Mouse (Mus musculus): ENCODE data around the gene Kctd15. TPM values are rescaled to one million over a fixed set of nuclear protein-coding genes. Genes with fewer than 3 reads are reported as not detected.
A peak's percentile ranks its signal among the peaks of the same experiment; 100 is the strongest.

Gene Kctd15
- total and polyA plus RNA-seq, 2 experiments, result 2.5 to 10.7 TPM

DNA sequence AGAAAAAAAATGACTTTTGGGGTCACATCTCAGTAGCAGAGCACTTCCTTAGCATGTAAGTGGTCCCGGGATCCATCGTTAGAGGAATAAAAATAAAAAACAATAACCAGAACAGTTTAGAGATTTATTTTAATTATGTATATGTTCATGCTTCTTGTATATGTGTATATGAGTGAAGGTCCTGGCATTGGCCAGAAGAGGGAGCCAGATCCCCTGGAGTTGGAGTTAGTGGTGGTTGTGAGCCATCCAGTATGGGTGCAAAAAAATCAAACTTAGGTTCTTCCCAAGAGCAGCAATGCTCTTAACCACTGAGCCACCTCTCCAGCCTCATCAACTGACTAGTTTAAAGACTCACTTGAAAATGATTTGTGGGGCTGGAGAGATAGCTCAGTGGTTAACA is 40.3 kb downstream of the Kctd15 start:
- TF ChIP-seq POLR2A (IDR thresholded peaks at IDR 0.05; ENCODE audit: extremely low read depth, insufficient read depth, low read length), result no peak
- peak; percentile 59; the same call in 1 of the 2 replicates for TF ChIP-seq CTCF (IDR thresholded peaks at IDR 0.05; ENCODE audit: low read depth, low read length)
- no peak overlapping the region for H3K27ac ChIP-seq (replicated peaks; ENCODE audit: insufficient read depth, low read depth, low read length)
- no peaks in the 10 kb centered on the region for H3K27me3 ChIP-seq (ENCODE audit: control insufficient read depth, insufficient read depth, low read length)
- H3K4me3 ChIP-seq (ENCODE audit: insufficient read depth, low read depth, low read length), result no peak overlapping the region
- 85% methylated on average over 2 of the region's 2 CpGs for WGBS
- no peaks in the 10 kb centered on the region for H3K36me3 ChIP-seq (ENCODE audit: control insufficient read depth, insufficient read depth, low read length)
- no peaks in the 10 kb centered on the region for H3K79me2 ChIP-seq (ENCODE audit: control insufficient read depth, insufficient read depth, low read length)
- no peak overlapping the region for H3K9ac ChIP-seq (ENCODE audit: low read depth, low read length)
- no peaks in the 10 kb centered on the region for H3K4me1 ChIP-seq (ENCODE audit: control insufficient read depth, insufficient read depth, low read length)
- peak; percentile 56 for DNase-seq (ENCODE audit: extremely low read depth, low read depth, low spot score)

DNA sequence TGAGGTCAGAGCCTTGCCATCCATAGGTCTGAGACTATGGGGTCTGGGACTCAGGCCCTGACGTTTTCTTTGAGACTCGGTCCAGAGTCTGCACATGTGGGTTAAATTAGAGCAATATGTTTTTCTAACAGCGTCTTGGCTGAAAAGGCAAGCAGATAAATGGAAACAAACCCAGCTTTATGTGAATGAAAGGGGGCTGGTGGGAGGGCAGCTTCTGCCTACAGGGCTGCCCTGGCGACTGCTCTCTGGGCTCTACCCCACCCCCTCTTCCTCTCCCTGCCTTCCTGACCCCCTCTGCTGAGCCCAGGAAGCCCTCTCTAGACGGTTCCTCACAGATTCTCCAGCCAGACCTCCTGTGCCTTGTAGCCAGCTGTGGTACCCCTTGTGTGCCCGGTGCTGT is 46.1 kb downstream of the Kctd15 start:
- Histone ChIP-seq H3K4me1 (ENCODE audit: control insufficient read depth, insufficient read depth, low read length) (no peaks in the 10 kb centered on the region), H3K27ac (replicated peaks; ENCODE audit: insufficient read depth, low read depth, low read length) (no peak overlapping the region), H3K9ac (ENCODE audit: low read depth, low read length) (no peak overlapping the region), H3K36me3 (ENCODE audit: control insufficient read depth, insufficient read depth, low read length) (no peaks in the 10 kb centered on the region), H3K4me3 (ENCODE audit: insufficient read depth, low read depth, low read length) (no peak overlapping the region), H3K79me2 (ENCODE audit: control insufficient read depth, insufficient read depth, low read length) (no peaks in the 10 kb centered on the region), H3K27me3 (ENCODE audit: control insufficient read depth, insufficient read depth, low read length) (peaks cover 3% of the 10 kb centered on the region; the same call in 1 of the 2 replicates)
- 70% methylated on average over 6 of the region's 6 CpGs for WGBS
- no peak for DNase-seq (ENCODE audit: extremely low read depth, low read depth, low spot score)
- TF ChIP-seq POLR2A (IDR thresholded peaks at IDR 0.05; ENCODE audit: extremely low read depth, insufficient read depth, low read length), result no peak
- TF ChIP-seq CTCF (IDR thresholded peaks at IDR 0.05; ENCODE audit: low read depth, low read length), result no peak

DNA sequence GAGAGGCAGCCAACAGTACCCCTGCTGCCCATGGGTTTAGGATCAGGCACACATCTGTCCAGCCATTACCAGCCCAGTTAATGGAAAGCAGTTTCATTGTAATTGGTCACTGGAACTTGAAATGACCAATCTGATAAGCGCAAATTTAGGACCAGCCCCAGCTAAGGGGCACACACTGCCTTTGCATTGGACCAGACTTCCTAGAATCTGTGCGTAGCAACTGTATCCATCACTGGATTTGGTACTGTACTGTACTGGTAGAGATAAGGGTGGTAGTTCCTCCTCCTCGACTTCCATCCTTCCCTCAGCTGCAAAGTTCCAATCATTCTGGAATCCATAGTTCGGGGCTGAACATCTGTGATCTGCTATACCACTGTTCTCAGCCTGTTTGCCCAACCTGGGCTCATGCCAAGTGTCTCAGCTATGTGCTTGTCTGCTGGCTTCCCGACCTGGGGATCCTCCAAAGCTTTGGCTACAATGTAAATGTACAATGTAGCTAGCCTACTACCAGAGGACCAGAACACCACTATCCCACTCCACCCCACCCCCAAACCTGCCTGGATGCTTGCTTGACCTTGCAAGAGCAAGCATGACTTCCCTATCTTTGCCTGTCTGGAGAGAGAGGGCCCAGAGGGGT is 49.1 kb downstream of the Kctd15 start:
- Histone ChIP-seq H3K79me2 (ENCODE audit: control insufficient read depth, insufficient read depth, low read length) (no peaks in the 10 kb centered on the region), H3K36me3 (ENCODE audit: control insufficient read depth, insufficient read depth, low read length) (no peaks in the 10 kb centered on the region), H3K27me3 (ENCODE audit: control insufficient read depth, insufficient read depth, low read length) (peaks cover 3% of the 10 kb centered on the region; the same call in 1 of the 2 replicates), H3K27ac (replicated peaks; ENCODE audit: insufficient read depth, low read depth, low read length) (no peak overlapping the region), H3K4me1 (ENCODE audit: control insufficient read depth, insufficient read depth, low read length) (no peaks in the 10 kb centered on the region), H3K9ac (ENCODE audit: low read depth, low read length) (no peak overlapping the region), H3K4me3 (ENCODE audit: insufficient read depth, low read depth, low read length) (no peak overlapping the region)
- no peak for TF ChIP-seq POLR2A (IDR thresholded peaks at IDR 0.05; ENCODE audit: extremely low read depth, insufficient read depth, low read length)
- TF ChIP-seq CTCF (IDR thresholded peaks at IDR 0.05; ENCODE audit: low read depth, low read length), result no peak
- WGBS, result 73% methylated on average over 5 of the region's 5 CpGs
- no peak for DNase-seq (ENCODE audit: extremely low read depth, low read depth, low spot score)

DNA sequence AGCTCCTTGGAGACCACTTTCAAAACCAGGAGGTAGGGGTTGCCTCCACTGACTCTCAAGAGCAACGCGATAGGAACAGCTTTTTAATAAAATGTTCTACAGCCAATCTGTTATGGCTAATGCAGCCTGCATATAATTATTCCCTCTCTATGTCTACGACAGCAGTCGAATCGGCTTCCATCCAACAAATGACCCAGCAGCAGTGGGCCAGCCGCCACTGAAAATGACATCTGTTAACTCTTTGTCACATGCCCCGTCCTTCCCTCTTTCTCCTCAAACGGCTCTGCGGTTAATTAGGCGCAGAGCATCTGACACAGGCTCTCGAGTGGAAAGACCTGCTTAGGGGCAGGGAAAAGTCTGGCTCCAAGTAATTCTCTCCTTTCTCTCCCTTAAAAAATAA is 49.8 kb downstream of the Kctd15 start:
- Histone ChIP-seq H3K4me3 (ENCODE audit: insufficient read depth, low read depth, low read length) (no peak overlapping the region), H3K9ac (ENCODE audit: low read depth, low read length) (no peak overlapping the region), H3K4me1 (ENCODE audit: control insufficient read depth, insufficient read depth, low read length) (no peaks in the 10 kb centered on the region), H3K36me3 (ENCODE audit: control insufficient read depth, insufficient read depth, low read length) (no peaks in the 10 kb centered on the region), H3K79me2 (ENCODE audit: control insufficient read depth, insufficient read depth, low read length) (no peaks in the 10 kb centered on the region), H3K27me3 (ENCODE audit: control insufficient read depth, insufficient read depth, low read length) (peaks cover 3% of the 10 kb centered on the region; the same call in 1 of the 2 replicates), H3K27ac (replicated peaks; ENCODE audit: insufficient read depth, low read depth, low read length) (no peak overlapping the region)
- WGBS, result 74% methylated on average over 11 of the region's 11 CpGs
- no peak for TF ChIP-seq POLR2A (IDR thresholded peaks at IDR 0.05; ENCODE audit: extremely low read depth, insufficient read depth, low read length)
- no peak for TF ChIP-seq CTCF (IDR thresholded peaks at IDR 0.05; ENCODE audit: low read depth, low read length)
- no peak for DNase-seq (ENCODE audit: extremely low read depth, low read depth, low spot score)

DNA sequence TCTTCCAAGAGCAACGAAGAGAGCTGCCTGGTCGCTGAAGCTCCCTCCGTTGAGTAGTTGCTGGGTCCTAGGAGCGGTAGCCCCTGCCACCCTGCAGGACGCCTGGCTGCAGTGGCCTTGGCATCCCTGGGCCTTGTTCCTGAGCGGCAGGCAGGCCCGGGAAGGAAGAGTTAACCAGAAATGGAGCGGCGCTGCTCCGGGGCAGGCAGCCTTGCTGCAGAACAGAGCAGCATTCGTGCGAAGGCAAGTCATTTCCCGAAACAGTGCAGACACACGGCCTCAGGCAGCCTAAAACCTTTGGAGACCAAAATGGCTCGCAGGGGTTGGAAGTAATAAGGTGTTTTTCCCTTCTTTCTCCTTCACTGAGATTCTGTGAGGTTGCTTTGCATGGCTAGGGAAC is 50.5 kb downstream of the Kctd15 start:
- Histone ChIP-seq H3K9ac (ENCODE audit: low read depth, low read length) (no peak overlapping the region), H3K79me2 (ENCODE audit: control insufficient read depth, insufficient read depth, low read length) (no peaks in the 10 kb centered on the region), H3K27me3 (ENCODE audit: control insufficient read depth, insufficient read depth, low read length) (peaks cover 3% of the 10 kb centered on the region; the same call in 1 of the 2 replicates), H3K4me1 (ENCODE audit: control insufficient read depth, insufficient read depth, low read length) (no peaks in the 10 kb centered on the region), H3K27ac (replicated peaks; ENCODE audit: insufficient read depth, low read depth, low read length) (no peak overlapping the region), H3K4me3 (ENCODE audit: insufficient read depth, low read depth, low read length) (no peak overlapping the region), H3K36me3 (ENCODE audit: control insufficient read depth, insufficient read depth, low read length) (no peaks in the 10 kb centered on the region)
- no peak for DNase-seq (ENCODE audit: extremely low read depth, low read depth, low spot score)
- WGBS, result 39% methylated on average over 15 of the region's 15 CpGs
- TF ChIP-seq CTCF (IDR thresholded peaks at IDR 0.05; ENCODE audit: low read depth, low read length) (no peak), POLR2A (IDR thresholded peaks at IDR 0.05; ENCODE audit: extremely low read depth, insufficient read depth, low read length) (no peak)

DNA sequence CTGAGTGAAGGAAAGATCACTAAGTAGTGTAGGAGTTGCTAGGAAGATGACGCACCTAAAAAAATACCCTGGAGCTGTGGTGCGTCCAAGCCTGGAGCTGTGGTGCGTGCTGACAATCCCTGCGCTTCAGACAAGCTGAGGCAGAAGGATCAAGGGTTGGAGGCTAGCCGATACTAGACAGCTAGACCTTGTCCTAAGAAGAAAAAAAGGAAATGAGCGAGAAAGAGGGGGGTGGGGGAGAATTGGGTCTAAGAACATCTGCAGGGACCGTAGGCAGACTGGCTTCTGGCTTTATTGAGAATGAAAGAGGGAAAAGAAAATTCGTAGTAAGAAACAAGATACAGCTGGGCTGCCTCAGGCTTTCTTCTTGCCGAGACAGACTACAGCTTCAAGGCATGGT is 58.0 kb downstream of the Kctd15 start:
- TF ChIP-seq POLR2A (IDR thresholded peaks at IDR 0.05; ENCODE audit: extremely low read depth, insufficient read depth, low read length), result no peak
- no peak for TF ChIP-seq CTCF (IDR thresholded peaks at IDR 0.05; ENCODE audit: low read depth, low read length)
- 77% methylated on average over 9 of the region's 9 CpGs for WGBS
- H3K79me2 ChIP-seq (ENCODE audit: control insufficient read depth, insufficient read depth, low read length), result no peaks in the 10 kb centered on the region

More for the DNA sequence above, 58.0 kb downstream of the Kctd15 start:
- DNase-seq (ENCODE audit: extremely low read depth, low read depth, low spot score), result no peak
- no peak overlapping the region for H3K4me3 ChIP-seq (ENCODE audit: insufficient read depth, low read depth, low read length)
- no peaks in the 10 kb centered on the region for H3K4me1 ChIP-seq (ENCODE audit: control insufficient read depth, insufficient read depth, low read length)
- H3K9ac ChIP-seq (ENCODE audit: low read depth, low read length), result no peak overlapping the region
- no peaks in the 10 kb centered on the region for H3K36me3 ChIP-seq (ENCODE audit: control insufficient read depth, insufficient read depth, low read length)
- H3K27me3 ChIP-seq (ENCODE audit: control insufficient read depth, insufficient read depth, low read length), result no peaks in the 10 kb centered on the region
- H3K27ac ChIP-seq (replicated peaks; ENCODE audit: insufficient read depth, low read depth, low read length), result no peak overlapping the region
